Mouse (Mus musculus) brown adipose tissue, adult 24 weeks (tissue): ENCODE data around the gene Kcnmb2. TPM values are rescaled to one million over a fixed set of nuclear protein-coding genes. Genes with fewer than 3 reads are reported as not detected.

Experiments used
- H3K27ac ChIP-seq: fragments of 200-500 bp; replicated peaks from 2 replicates; pipeline ENCODE4 v1.5.1; 2012; ENCODE audit warnings: low read depth, mild to moderate bottlenecking, low read length
- H3K4me1 ChIP-seq: fragments of 200-500 bp; 2 replicates; pipeline ENCODE4 v1.6.1; 2012; ENCODE audit warnings: low read length, mixed read lengths; ENCODE audit not compliant: control insufficient read depth, insufficient read depth, insufficient read length
- H3K4me3 ChIP-seq: fragments of 200-500 bp; 2 replicates; pipeline ENCODE4 v1.5.1; 2012; ENCODE audit warnings: low read depth, mild to moderate bottlenecking, low read length, moderate library complexity; ENCODE audit not compliant: insufficient read depth
- polyA plus RNA-seq: library from polyadenylated mRNA; stranded (reverse); fragments of >200 nt; gene quantifications from 2 replicates; pipeline ENCODE4 v1.2.4, GENCODE M21; 2012; ENCODE audit not compliant: missing spikeins, insufficient read depth, insufficient read length

Kcnmb2 gene
- polyA plus RNA-seq, 1 experiment, result not detected

GRCm38 (mm10) chr3:32059888-32060656 lies 157.8 kb downstream of the Kcnmb2 start:
- H3K4me1 ChIP-seq, result no peaks in the 10 kb centered on the region
- no peak overlapping the region for H3K27ac ChIP-seq
- H3K4me3 ChIP-seq, result no peak overlapping the region

DNA sequence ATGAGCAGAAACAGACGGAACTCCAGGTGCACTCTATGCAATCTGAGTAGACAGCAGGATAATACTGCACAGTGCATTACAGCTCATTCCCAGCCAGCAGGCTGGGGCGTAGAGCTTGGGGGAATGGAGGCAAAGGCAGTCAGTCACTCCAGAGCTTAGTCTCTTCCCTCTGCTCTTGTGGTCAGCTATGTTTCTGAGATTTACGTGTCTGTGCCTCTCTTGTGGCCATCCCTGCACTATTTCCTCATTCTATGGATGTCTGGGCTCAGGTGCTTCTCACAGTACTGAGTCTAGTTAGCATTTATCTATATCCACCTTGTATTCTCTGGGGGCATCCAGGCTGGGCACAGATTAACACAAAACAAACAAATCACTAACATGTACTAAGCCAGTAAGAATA lies 160.4 kb downstream of the Kcnmb2 start:
- H3K4me1 ChIP-seq, result no peaks in the 10 kb centered on the region
- no peak overlapping the region for H3K27ac ChIP-seq
- no peak overlapping the region for H3K4me3 ChIP-seq

DNA sequence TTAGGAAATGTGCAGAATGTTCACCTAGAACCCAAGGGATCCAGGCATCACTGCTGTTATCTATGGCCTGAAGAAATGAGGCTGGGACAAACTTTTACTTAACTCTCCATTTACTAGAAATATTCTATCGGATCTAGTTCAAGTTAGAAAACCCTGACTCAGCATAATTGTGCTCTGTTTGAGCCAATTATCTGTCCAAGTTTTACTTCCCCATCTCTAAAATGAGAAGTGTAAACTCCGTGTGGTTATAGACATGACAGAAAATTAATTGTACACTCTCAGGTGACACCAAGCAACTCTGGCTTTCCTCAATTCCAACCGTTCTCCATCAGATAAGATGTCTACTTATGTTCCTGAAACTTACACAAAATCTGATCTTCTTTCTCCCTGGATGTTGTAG lies 161.0 kb downstream of the Kcnmb2 start:
- H3K4me1 ChIP-seq, result no peaks in the 10 kb centered on the region
- H3K27ac ChIP-seq, result no peak overlapping the region
- H3K4me3 ChIP-seq, result no peak overlapping the region

DNA sequence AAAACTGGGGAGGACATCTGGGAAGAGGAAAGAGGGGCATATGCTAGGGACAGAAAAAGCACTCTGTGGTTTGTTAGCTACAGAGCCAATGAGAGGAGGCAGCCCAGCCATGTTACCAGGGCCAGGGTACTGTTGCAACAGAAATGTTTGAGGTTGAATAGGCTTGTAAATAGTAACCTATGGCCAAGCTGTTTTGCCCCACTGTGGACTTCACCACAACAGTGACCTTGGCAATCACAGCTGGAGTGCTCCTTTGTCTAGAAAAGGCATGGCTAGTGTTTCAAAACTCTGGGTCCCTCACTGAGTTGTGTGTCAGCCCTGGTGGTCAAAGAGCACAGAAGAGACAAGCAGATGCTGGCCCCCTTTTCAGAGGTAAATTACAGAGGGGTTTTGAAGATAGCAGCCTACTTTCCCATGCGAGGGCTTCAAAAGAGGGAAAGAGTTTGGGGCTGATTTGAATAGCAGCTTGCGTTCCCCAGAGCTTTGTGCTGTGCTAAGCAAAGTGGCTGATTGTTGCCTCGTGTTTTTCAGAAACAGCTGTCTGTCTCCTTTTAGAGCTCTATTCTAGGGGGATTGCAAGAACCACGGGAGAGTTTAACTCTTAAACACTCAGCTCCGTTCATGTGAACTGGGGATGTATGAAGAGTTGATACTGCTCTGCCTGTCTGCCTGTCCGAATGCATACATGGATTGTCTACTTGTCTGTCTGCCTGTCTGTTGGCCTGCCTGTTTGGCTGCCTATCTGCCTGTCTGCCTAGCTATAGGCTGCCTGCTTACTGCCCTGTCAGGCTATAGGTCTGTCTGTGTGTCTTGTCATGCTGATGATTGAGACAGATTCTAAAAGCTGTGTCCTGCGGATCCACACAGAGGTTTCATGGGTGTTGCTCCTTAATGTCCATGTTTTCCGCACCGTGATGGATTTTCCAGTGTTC lies 165.0 kb downstream of the Kcnmb2 start:
- Histone ChIP-seq H3K4me1 (no peaks in the 10 kb centered on the region), H3K27ac (no peak overlapping the region), H3K4me3 (no peak overlapping the region)

DNA sequence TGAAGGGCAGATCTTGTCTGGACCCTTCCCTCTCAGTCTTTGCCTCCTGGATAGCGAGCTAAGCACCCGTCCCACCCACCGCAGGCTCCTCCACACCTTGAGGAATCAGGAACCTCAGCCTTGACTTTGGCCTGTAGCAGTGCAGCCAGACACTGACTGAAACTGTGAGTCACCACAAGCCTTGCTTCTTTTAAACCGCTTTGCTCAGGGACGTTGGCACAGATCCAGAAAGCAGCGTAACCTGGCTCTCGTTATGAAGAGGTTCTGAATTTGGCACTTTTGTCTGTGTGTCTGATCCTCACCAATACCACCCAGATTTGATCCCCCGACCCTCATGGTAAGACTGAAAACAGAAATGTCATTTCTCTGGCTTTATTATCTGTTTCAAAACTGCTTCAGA lies 171.6 kb downstream of the Kcnmb2 start:
- Histone ChIP-seq H3K27ac (no peak overlapping the region), H3K4me1 (no peaks in the 10 kb centered on the region), H3K4me3 (no peak overlapping the region)

DNA sequence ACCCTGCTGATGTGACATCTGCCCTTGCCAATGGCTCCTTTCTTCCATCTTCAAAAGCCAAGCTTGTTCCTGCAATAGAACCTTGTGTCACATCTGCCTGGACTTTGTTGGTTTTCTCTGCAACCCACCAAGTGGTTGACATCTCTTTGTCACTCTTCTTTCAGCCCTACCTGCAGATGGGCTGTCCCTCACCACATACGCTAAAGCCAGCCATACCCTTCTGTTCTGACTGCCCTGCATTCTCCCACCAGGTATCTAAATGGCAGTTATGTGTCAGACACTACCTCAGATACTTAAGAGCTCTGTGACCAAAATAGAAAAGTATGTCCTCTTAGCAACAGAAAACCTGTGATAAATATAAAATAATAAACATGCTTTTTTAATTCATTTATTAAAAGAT lies 186.5 kb downstream of the Kcnmb2 start:
- Histone ChIP-seq H3K4me3 (no peak overlapping the region), H3K4me1 (no peaks in the 10 kb centered on the region), H3K27ac (no peak overlapping the region)

GRCm38 (mm10) chr3:32101391-32101790 lies 199.1 kb downstream of the Kcnmb2 start:
- Histone ChIP-seq H3K4me3 (no peak overlapping the region), H3K4me1 (no peaks in the 10 kb centered on the region), H3K27ac (no peak overlapping the region)

- Histone ChIP-seq H3K4me1 (no peaks in the 10 kb centered on the region), H3K4me3 (no peak overlapping the region), H3K27ac (no peak overlapping the region)
Measured at GRCm38 (mm10) chr3:32119851-32120250, 217.5 kb downstream of the Kcnmb2 start.

DNA sequence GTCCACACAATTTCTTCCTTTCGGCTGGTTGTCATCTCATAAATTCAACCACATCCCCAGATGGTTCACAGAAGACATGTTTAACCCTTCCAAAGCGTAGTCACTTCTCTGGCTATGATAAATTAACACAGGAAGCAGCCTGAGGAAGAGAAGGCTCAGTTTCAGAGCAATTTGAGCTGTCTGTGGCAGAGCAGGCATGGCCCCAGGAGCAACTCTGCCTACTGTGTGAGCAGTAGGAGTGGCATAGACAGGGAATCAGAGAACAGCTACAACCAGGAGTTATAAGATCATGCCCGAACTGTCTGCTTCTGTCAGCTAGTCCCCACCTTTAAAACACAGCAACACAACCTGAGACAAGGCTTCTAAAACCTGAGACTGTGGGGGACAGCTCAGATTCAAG lies 219.4 kb downstream of the Kcnmb2 start:
- Histone ChIP-seq H3K4me3 (no peak overlapping the region), H3K4me1 (no peaks in the 10 kb centered on the region), H3K27ac (no peak overlapping the region)

DNA sequence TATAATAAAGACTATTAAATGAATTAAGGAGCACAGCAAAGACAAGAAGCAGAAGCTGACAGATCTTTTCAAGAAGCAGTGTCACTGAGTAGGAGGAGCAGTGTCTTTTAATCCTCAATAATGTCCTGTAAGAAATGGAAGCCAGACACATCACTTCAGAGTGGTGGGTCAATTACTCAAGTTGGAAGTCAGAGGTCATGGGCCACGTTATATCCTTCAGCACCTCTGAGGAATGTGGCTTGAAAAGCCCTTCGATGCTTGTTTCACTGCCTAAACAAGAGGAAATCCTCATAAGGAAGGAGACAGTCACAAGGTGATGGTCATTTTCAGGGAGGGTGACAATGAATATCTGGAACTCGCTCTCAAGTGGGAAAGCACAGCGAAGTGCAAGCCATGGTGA lies 223.1 kb downstream of the Kcnmb2 start:
- no peaks in the 10 kb centered on the region for H3K4me1 ChIP-seq
- no peak overlapping the region for H3K27ac ChIP-seq
- no peak overlapping the region for H3K4me3 ChIP-seq

- Histone ChIP-seq H3K4me3 (no peak overlapping the region), H3K4me1 (no peaks in the 10 kb centered on the region), H3K27ac (no peak overlapping the region)
Measured at GRCm38 (mm10) chr3:32128391-32128790, 226.1 kb downstream of the Kcnmb2 start.

DNA sequence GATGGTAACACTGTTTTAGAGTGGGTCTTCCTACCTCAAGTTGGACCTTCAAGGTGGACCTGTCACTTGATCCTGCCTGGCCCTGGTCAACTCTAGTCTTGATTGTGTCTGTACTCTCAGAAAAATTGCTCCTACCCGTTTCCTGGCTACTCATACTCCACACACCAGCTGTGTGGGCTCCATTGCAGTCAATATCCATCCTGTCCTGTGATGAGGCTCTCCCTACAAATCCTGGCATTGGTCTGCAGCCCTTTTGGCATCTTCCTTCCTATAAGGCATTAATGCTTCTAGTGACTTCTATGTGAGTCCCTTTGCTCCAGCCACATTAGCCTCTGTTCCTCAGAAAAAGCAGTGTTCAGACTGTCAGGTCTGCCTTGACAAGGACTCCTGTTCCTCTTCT lies 228.4 kb downstream of the Kcnmb2 start:
- Histone ChIP-seq H3K27ac (no peak overlapping the region), H3K4me1 (no peaks in the 10 kb centered on the region), H3K4me3 (no peak overlapping the region)

DNA sequence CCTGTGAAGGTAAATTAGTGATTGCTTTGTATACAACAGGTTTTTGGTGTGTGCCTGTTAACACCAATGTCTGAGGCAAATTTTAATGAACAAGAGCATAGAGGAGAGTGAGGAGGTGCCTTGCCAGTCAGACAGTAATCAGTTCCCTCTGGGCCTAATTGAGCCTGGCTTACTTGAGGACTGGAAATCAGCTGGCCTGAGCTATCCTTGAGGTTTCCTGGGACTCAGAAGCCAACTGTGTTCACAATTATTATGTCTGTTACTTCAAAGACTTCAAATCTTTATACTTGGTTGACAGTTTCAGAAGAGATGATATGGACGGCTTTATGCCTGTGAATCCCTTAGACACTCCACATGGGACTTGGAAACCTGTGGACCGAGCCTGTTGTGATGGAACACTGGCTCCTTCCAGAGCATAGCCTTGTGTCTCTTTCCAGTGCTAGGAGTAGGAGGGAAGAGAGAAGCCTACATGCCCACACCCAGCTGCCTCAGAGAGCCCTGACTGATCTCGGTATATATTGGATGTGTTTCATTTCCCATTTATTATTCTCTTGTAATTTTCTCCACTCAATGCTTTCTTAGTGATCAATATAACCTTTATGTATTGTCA lies 230.2 kb downstream of the Kcnmb2 start:
- no peak overlapping the region for H3K27ac ChIP-seq
- H3K4me3 ChIP-seq, result no peak overlapping the region
- H3K4me1 ChIP-seq, result no peaks in the 10 kb centered on the region

DNA sequence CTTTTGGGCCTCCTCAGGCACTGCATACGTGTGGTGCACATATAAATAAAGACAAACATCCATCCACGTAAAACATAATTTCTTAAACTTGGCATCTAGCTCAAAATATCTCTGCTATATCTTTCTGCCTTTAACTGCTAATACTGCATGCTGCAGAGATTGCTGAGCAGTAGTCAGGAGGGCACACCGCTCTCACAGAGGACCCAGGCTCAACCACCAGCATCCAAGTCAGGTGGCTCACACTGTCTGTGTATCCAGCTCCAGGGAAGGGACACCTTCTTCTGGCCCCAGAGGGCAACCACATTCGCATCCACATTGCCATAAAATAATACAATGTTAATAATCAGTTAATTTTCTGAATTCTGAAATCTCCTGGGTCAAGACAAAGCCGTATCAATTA lies 241.9 kb downstream of the Kcnmb2 start:
- Histone ChIP-seq H3K4me3 (no peak overlapping the region), H3K4me1 (no peaks in the 10 kb centered on the region), H3K27ac (no peak overlapping the region)

- Histone ChIP-seq H3K4me3 (no peak overlapping the region), H3K4me1 (no peaks in the 10 kb centered on the region), H3K27ac (no peak overlapping the region)
Measured at GRCm38 (mm10) chr3:32144655-32145054, 242.3 kb downstream of the Kcnmb2 start.
